In genomic region chr11:94073283-94073682, GRCm38 (mm10) we compare ENCODE assay signal across 8 mouse cellular contexts.
A peak's percentile ranks its signal among the peaks of the same experiment; 100 is the strongest.
DNase-seq lines count a peak whose midpoint lies in the region; TF ChIP-seq lines count a peak whose summit lies in the region.

No protein-coding gene starts in this region.

- no peaks in the 10 kb centered on the region for H3K79me2 ChIP-seq in MEL (ENCODE audit: control insufficient read depth, insufficient read depth, low read length, poor library complexity)

- TF ChIP-seq CTCF in MEL (IDR thresholded peaks at IDR 0.05 in 2 of 3, conservative IDR thresholded peaks at IDR 0.05 in 1 of 3; ENCODE audit: control insufficient read depth in 1 of 3, insufficient read depth in 1 of 3, low read depth in 2 of 3, low read length in 3 of 3, poor library complexity in 1 of 3, severe bottlenecking in 1 of 3): peak; percentile 27 to 51 (median 39); a peak in 5 of 6 replicates

- no peaks in the 10 kb centered on the region for H3K27me3 ChIP-seq in heart, embryonic 10.5 days (ENCODE audit: insufficient read depth, poor library complexity, severe bottlenecking)
- H3K27me3 ChIP-seq in MEL (ENCODE audit: control insufficient read depth in 1 of 2, insufficient read depth in 2 of 2, low read length in 2 of 2): no peaks in the 10 kb centered on the region

- TF ChIP-seq EP300 in MEL (IDR thresholded peaks at IDR 0.05; ENCODE audit: low read depth in 1 of 2, low read length in 2 of 2): no peak

- 88% methylated on average over 4 of the region's 4 CpGs for WGBS in heart, embryonic 10.5 days

- H3K9me3 ChIP-seq in heart, embryonic 10.5 days: no peaks in the 10 kb centered on the region
- H3K9me3 ChIP-seq in MEL (replicated peaks; ENCODE audit: insufficient read depth, low read length): no peaks in the 10 kb centered on the region

- peak; percentile 11 for DNase-seq in heart, adult 8-10 months (ENCODE audit: low spot score)
- no peak for DNase-seq in heart, embryonic 10.5 days (ENCODE audit: low spot score)
- DNase-seq in 3T3-L1 (ENCODE audit: low read depth, low spot score) (peak; percentile 56), MEL (ENCODE audit: low read depth, low spot score) (peak; percentile 41)
- DNase-seq in kidney, postnatal 10 days: peak; percentile 28
- no peak for DNase-seq in yolk sac, embryonic 10.5 days (ENCODE audit: low spot score)
- DNase-seq in frontal cortex, postnatal 36 days (ENCODE audit: low spot score in 2 of 2): no peak
- no peak for DNase-seq in layer of hippocampus, postnatal 25 days (ENCODE audit: extremely low spot score in 1 of 2, low spot score in 1 of 2)

- H3K4me3 ChIP-seq in heart, embryonic 10.5 days: no peak overlapping the region
- H3K4me3 ChIP-seq in MEL (ENCODE audit: control insufficient read depth in 1 of 2, insufficient read depth in 1 of 2, low read depth in 2 of 2, low read length in 2 of 2): no peak overlapping the region

- no peak for TF ChIP-seq POLR2A in MEL (IDR thresholded peaks at IDR 0.05; ENCODE audit: control insufficient read depth in 1 of 2, insufficient read depth in 1 of 2, low read depth in 1 of 2, low read length in 2 of 2, poor library complexity in 1 of 2)

- no peak overlapping the region for H3K9ac ChIP-seq in MEL (ENCODE audit: control insufficient read depth, low read depth, low read length, poor library complexity, severe bottlenecking)

- peaks cover 30% of the 10 kb centered on the region for H3K36me3 ChIP-seq in heart, embryonic 10.5 days
- H3K36me3 ChIP-seq in MEL (ENCODE audit: control insufficient read depth in 1 of 2, insufficient read depth in 2 of 2, low read length in 2 of 2): peaks cover 3 to 13% of the 10 kb centered on the region in 2 experiments

- TF ChIP-seq RAD21 in MEL (IDR thresholded peaks at IDR 0.05; ENCODE audit: low read depth, low read length): peak; percentile 32

- no peaks in the 10 kb centered on the region for H3K4me1 ChIP-seq in heart, embryonic 10.5 days
- peaks cover 8% of the 10 kb centered on the region in 2 experiments; a peak in 3 of 4 replicates for H3K4me1 ChIP-seq in MEL (ENCODE audit: control insufficient read depth in 1 of 2, insufficient read depth in 2 of 2, low read length in 2 of 2)

- no peak overlapping the region for H3K27ac ChIP-seq in heart, embryonic 10.5 days
- H3K27ac ChIP-seq in MEL (ENCODE audit: control insufficient read depth, low read depth, low read length): no peak overlapping the region

TF ChIP-seq in MEL, 35 proteins besides CTCF, POLR2A, EP300 and RAD21:
- TF ChIP-seq ZC3H11A (IDR thresholded peaks at IDR 0.05; ENCODE audit: low read depth, low read length) (no peak), BHLHE40 (IDR thresholded peaks at IDR 0.05; ENCODE audit: borderline replicate concordance, low read depth, low read length) (no peak), TAL1 (IDR thresholded peaks at IDR 0.05; ENCODE audit: low read length) (no peak), MYB (IDR thresholded peaks at IDR 0.05; ENCODE audit: low read depth, low read length) (no peak), SMC3 (IDR thresholded peaks at IDR 0.05; ENCODE audit: low read depth, low read length) (peak; percentile 47), MXI1 (IDR thresholded peaks at IDR 0.05; ENCODE audit: low read depth, low read length) (no peak)

Comparison
In these comparisons a context has a peak if more than half of its experiments do, and no peak if none do; other contexts are left out.
1. DNase-seq: peak in heart, adult 8-10 months (single experiment), 3T3-L1 (single experiment), MEL (single experiment) and kidney, postnatal 10 days (single experiment); none in heart, embryonic 10.5 days (single experiment), yolk sac, embryonic 10.5 days (single experiment), frontal cortex, postnatal 36 days (0 of 2) and layer of hippocampus, postnatal 25 days (0 of 2).